Mouse (Mus musculus) forebrain, embryonic 10.5 days (tissue): ENCODE measurements around the gene 5730522E02Rik. TPM values are rescaled to one million over a fixed set of nuclear protein-coding genes. Genes with fewer than 3 reads are reported as not detected.

ENCODE experiments used
- DNase-seq: peaks from one replicate; pipeline ENCODE4 v3.0.0-alpha.2; 2017; ENCODE audit warnings: low spot score; ENCODE audit errors: extremely low spot score
- H3K27ac ChIP-seq: fragments of 300-500 bp; sonication (generic); 2 replicates; pipeline ENCODE4 v1.5.1; 2016; ENCODE audit warnings: mild to moderate bottlenecking
- H3K27me3 ChIP-seq: fragments of 300-500 bp; sonication (generic); 2 replicates; pipeline ENCODE4 v1.6.1; 2016; ENCODE audit warnings: mild to moderate bottlenecking; ENCODE audit not compliant: poor library complexity, severe bottlenecking
- H3K36me3 ChIP-seq: fragments of 300-500 bp; sonication (generic); replicated peaks from 2 replicates; pipeline ENCODE4 v1.6.1; 2016; ENCODE audit warnings: mild to moderate bottlenecking, moderate library complexity
- H3K4me1 ChIP-seq: fragments of 300-500 bp; sonication (generic); 2 replicates; pipeline ENCODE4 v1.6.1; 2016
- H3K4me3 ChIP-seq: fragments of 300-500 bp; sonication (generic); 2 replicates; pipeline ENCODE4 v1.5.1; 2016; ENCODE audit warnings: mild to moderate bottlenecking, moderate library complexity
- H3K9me3 ChIP-seq: fragments of 300-500 bp; sonication (generic); 2 replicates; pipeline ENCODE4 v1.6.1; 2016; ENCODE audit warnings: mild to moderate bottlenecking, moderate library complexity
- WGBS: fragments of 180-500 bp; shearing (Covaris S2); methylation state at CpG from one replicate; pipeline ENCODE4 v1.1.7; 2016; 5-methylcytosine and 5-hydroxymethylcytosine counted together
- polyA plus RNA-seq: library from polyadenylated mRNA; unstranded; fragments of >200 nt; fragmentation: Nextera tagmentation; extraction: Ambion mirVana; gene quantifications from 2 replicates; pipeline ENCODE4 v1.2.1, GENCODE M21; 2016

5730522E02Rik gene
- polyA plus RNA-seq, 1 experiment from 2014 or later, result 4.9 TPM

DNA sequence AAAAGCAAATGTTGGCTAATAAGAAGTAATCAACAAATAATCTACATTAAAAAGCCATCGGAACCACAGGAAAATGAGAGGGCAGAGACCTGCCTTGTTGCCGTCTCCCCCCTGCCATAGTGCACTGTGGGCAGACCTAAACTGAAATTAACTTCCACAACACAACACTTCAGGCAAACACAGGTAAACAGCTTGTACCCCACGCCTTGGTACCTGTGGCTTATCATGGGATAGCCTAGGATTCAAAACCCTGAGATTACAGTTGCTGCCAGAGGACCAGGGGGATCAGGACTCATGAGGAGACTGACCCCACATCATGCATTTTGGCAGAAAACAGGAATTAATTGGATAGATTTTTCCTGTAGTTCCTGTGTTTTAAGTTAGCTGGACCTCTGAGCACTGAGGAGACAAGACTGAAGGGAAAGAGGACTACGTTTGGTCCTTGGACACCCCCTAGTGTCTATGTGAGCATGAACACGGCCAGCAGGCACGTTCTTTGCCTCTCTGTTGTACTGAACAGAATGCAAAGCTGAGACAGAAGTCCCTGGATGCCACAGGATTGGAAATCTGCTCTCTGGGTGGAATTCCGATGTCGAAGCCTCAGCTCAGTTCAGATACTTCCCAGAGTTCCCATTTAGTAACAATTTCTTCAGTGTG, 136.8 kb downstream of the 5730522E02Rik start:
- Histone ChIP-seq H3K4me1 (peaks cover 25% of the 10 kb centered on the region), H3K27me3 (no peaks in the 10 kb centered on the region), H3K36me3 (no peaks in the 10 kb centered on the region), H3K9me3 (no peaks in the 10 kb centered on the region), H3K27ac (no peak overlapping the region), H3K4me3 (no peak overlapping the region)
- peak; percentile 21 for DNase-seq
- 48% methylated on average over 8 of the region's 8 CpGs for WGBS

DNA sequence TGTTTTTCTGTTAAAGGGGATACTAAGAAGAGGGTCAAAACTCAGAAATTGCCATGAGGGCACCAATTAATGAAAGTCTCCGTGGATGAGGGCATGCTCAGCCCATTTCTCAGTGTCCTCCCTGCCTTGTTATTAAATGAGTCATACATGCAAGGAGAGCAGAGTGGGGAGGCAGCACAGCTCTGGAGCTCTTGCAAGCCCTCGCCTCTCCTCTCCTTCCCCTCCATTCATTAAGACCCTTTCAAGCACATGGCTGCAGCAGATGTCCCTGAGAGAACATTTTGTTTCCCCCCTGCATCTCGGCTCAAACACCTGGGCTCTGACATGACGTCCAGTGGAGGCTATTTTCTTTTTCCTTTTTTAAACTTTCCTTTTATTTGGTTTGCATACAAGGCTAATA, 138.5 kb downstream of the 5730522E02Rik start:
- 54% methylated on average over 4 of the region's 4 CpGs for WGBS
- DNase-seq, result no peak
- Histone ChIP-seq H3K36me3 (no peaks in the 10 kb centered on the region), H3K27me3 (no peaks in the 10 kb centered on the region), H3K9me3 (no peaks in the 10 kb centered on the region), H3K4me3 (no peak overlapping the region), H3K4me1 (peaks cover 25% of the 10 kb centered on the region), H3K27ac (no peak overlapping the region)

DNA sequence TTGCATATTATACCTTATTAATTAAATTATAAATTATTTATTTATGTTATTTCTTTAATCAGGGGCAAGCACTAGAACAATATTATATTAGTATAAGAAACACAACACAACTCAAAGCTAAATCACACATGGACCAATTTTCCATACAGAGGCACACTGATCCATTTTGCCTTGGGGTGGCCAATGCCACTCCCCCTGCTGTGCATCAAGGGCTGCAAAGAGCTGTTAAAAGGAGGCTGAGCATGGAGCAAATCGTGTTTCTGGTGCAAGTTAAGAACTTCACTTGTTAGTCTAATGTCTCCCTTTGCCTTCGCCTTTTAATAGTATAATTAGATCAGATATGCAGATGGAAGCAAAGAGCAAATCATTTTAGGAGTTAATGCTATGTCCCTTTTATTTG, 147.3 kb downstream of the 5730522E02Rik start:
- Histone ChIP-seq H3K36me3 (no peaks in the 10 kb centered on the region), H3K27me3 (no peaks in the 10 kb centered on the region), H3K4me1 (peaks cover 29% of the 10 kb centered on the region), H3K4me3 (no peak overlapping the region), H3K9me3 (no peaks in the 10 kb centered on the region), H3K27ac (no peak overlapping the region)
- no peak for DNase-seq
- 37% methylated on average over 2 of the region's 2 CpGs for WGBS

DNA sequence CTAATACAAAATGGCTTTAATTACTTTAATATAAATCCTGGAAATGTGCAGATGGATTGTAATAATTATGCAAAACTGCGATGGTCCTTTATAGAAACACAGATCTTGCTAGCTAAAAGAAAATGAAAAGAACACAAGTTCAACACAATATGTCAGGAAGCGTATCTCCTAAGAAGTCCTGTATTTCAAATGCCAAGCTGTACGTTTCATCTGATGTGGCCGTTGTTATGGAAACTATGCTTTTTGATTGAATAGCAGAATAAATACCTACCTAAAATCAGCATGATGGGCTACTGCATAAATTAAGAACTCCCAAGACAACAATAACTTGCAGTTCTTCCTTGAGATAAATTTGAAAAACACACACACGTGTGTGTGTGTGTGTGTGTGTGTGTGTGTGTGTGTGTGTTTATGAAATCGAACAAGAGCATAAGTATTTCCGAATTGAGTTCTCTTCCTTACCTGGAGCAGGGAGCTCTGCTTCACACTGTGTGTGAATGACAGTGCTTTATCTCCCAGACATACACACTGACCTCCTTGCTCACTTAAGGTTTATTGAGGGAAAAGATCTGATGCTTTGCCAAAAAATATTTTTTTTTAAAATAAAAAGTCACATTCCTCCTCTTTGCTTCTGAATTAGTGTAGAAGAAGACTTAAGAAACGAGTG, 149.0 kb downstream of the 5730522E02Rik start:
- Histone ChIP-seq H3K36me3 (no peaks in the 10 kb centered on the region), H3K4me3 (no peak overlapping the region), H3K9me3 (no peaks in the 10 kb centered on the region), H3K27ac (no peak overlapping the region), H3K27me3 (no peaks in the 10 kb centered on the region), H3K4me1 (peaks cover 29% of the 10 kb centered on the region)
- 88% methylated on average over 8 of the region's 8 CpGs for WGBS
- DNase-seq, result no peak

DNA sequence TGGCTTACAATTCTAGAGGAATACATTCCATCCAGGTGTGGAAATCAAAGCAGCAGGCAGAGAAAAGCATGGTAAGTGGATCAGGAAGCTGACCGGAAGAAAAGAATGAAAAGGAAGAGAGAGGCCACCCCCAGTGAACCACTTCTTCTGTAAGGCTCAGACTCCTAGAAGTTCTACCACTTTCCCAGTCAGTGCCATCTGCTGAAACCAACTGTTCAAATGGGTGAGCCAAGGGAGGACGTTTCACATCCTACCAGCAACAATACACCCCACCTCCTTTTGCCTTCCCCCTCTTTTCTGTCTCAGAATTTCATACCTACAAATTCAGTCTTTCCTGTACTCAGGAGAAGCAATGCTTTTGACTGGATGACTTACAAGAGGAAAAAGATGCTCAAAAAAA, 197.0 kb downstream of the 5730522E02Rik start:
- WGBS, result 75% methylated on average over 2 of the region's 2 CpGs

DNA sequence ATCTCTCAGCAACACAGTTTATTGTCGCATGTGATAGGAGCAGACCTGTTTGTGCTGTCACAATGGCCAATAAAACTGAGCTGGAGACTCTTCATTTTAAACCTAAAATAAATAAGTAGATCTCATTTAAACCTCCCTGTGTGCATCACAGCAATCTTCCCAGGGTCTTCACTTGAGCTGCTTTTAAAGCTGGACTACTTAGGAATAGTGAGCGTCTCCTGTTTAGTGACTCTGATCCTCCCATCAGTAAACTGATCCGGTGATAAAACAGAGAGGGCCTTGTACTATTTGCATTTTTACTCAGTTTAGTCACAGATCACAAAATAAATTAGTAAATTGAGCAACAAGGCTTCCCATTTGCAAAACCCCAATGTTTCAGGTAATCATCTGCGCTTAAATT, 206.5 kb downstream of the 5730522E02Rik start:
- Histone ChIP-seq H3K27ac (no peak overlapping the region), H3K9me3 (no peaks in the 10 kb centered on the region), H3K4me1 (peaks cover 8% of the 10 kb centered on the region; the same call in 1 of the 2 replicates), H3K4me3 (no peak overlapping the region), H3K27me3 (no peaks in the 10 kb centered on the region), H3K36me3 (no peaks in the 10 kb centered on the region)
- no peak for DNase-seq
- WGBS, result 76% methylated on average over 4 of the region's 4 CpGs

More for the DNA sequence above, 197.0 kb downstream of the 5730522E02Rik start:
- H3K27ac ChIP-seq, result no peak overlapping the region
- DNase-seq, result no peak
- no peaks in the 10 kb centered on the region for H3K27me3 ChIP-seq
- no peak overlapping the region for H3K4me3 ChIP-seq
- no peaks in the 10 kb centered on the region for H3K36me3 ChIP-seq
- H3K9me3 ChIP-seq, result no peaks in the 10 kb centered on the region
- no peaks in the 10 kb centered on the region for H3K4me1 ChIP-seq

DNA sequence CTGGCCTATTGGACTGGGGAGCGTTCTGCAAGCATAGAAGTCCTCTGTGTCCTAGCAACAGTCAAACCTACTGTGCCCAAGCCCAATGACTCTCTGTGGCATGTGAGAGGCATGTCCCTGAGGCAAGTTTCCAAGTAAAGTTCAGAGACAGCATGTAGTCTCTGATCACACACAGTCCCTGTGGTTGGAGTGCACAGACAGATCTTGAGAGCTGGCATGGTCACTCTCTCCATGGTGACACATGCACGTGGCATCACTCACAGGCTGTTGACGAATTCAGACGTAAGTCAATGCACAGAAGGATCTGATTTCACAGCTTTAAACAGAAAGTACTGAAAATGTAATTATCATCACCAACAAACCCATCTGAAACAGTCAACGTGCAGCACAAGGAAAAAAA, 210.8 kb downstream of the 5730522E02Rik start:
- no peak overlapping the region for H3K27ac ChIP-seq

DNA sequence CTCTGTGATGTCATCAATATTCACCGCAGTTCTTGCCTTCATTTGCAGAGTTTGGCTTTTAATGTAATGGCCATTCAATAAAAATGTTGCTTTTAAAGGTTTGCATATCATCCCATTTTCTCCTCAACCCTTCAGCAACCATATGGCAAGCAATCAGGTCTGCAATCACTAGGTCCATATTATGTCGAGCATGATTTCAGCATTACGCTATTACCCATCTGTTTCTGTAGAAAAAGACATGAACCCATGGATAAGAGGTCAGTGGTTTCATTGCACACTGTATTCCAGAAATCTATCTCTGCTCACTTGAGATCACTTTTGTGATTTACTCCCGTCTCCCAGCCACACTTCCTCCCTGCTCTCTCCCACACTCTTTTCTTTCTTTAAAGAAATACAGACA, 213.1 kb downstream of the 5730522E02Rik start:
- Histone ChIP-seq H3K36me3 (no peaks in the 10 kb centered on the region), H3K27me3 (no peaks in the 10 kb centered on the region), H3K9me3 (no peaks in the 10 kb centered on the region), H3K4me3 (no peak overlapping the region), H3K4me1 (peaks cover 14% of the 10 kb centered on the region; the same call in 1 of the 2 replicates), H3K27ac (no peak overlapping the region)
- 89% methylated on average over 4 of the region's 4 CpGs for WGBS
- no peak for DNase-seq

More for the DNA sequence above, 210.8 kb downstream of the 5730522E02Rik start:
- Histone ChIP-seq H3K4me1 (peaks cover 8% of the 10 kb centered on the region; the same call in 1 of the 2 replicates), H3K9me3 (no peaks in the 10 kb centered on the region), H3K36me3 (no peaks in the 10 kb centered on the region), H3K27me3 (no peaks in the 10 kb centered on the region), H3K4me3 (no peak overlapping the region)
- 80% methylated on average over 5 of the region's 5 CpGs for WGBS
- no peak for DNase-seq

DNA sequence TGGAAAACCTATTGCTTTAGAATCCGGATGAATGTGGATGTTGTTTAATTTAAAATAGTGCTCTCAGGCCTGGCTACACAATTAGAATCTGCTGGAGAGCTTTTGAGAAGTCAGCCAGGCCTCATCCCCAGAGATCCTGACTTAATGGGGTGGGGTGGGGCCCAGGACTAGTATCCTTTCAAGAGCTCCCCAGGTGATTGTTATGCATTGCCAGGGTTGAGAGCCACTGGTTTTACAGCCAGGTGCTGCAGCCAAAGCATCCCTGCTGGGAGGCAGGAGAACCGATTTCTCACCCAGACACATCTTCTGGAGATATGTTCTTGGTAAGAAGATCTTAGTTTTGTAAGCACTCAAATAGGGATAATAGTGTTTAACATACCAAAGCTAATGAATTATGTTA, 216.4 kb downstream of the 5730522E02Rik start:
- H3K36me3 ChIP-seq, result no peaks in the 10 kb centered on the region
- H3K4me1 ChIP-seq, result peaks cover 7% of the 10 kb centered on the region; the same call in 1 of the 2 replicates
- H3K4me3 ChIP-seq, result no peak overlapping the region
- H3K9me3 ChIP-seq, result no peaks in the 10 kb centered on the region
- no peak for DNase-seq
- 12% methylated on average over 2 of the region's 2 CpGs for WGBS
- H3K27ac ChIP-seq, result no peak overlapping the region
- no peaks in the 10 kb centered on the region for H3K27me3 ChIP-seq

DNA sequence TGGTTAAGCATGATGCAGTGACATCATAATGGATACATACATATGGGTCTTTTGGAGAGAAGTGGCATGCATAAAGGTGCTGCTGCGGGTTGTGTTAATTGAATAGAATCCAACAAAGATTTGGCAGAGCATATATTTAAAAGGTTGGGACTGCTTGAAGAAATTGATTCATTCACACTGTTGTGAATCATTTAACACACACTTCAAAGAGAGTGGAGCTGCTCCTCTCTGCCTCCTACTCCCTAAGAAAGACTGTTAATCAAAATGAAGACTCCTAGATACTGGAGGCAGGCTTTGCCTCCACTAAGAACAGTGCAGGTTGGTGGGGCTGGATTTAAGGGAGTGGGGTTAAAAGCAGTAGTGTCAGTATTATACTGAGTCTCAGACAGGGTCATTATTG, 218.3 kb downstream of the 5730522E02Rik start:
- DNase-seq, result no peak
- Histone ChIP-seq H3K27ac (no peak overlapping the region), H3K27me3 (no peaks in the 10 kb centered on the region), H3K4me3 (no peak overlapping the region), H3K9me3 (no peaks in the 10 kb centered on the region), H3K4me1 (peaks cover 7% of the 10 kb centered on the region; the same call in 1 of the 2 replicates), H3K36me3 (no peaks in the 10 kb centered on the region)
- WGBS, result 100% methylated on average over 1 of the region's 1 CpGs

DNA sequence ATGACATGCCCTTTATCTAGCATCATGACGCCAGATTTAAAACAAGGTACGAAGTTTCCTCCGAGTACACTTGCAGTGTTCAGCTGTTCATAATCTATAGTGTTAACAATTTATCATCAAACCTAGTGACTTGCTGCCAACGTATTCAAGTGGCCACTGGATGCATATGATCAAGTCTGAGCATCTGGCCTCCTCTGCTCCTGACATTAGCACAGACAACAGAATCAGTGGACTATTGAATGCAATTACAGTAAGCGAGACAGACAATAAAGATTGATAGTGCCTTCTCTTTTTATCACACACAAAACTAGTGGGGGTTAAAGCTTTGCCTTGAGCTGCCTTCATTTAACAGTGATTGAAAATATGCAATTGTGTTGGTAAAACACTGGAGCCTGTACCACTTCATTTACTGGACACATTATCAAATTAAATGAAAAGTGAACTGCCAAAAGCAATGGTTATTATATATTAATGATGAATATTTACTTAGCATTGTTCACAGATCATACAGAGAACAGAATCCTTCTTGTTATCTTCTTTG, 231.8 kb downstream of the 5730522E02Rik start:
- H3K27ac ChIP-seq, result no peak overlapping the region
- H3K36me3 ChIP-seq, result no peaks in the 10 kb centered on the region
- H3K4me3 ChIP-seq, result no peak overlapping the region
- WGBS, result 87% methylated on average over 5 of the region's 5 CpGs
- no peaks in the 10 kb centered on the region for H3K4me1 ChIP-seq
- no peaks in the 10 kb centered on the region for H3K27me3 ChIP-seq
- H3K9me3 ChIP-seq, result no peaks in the 10 kb centered on the region
- no peak for DNase-seq

DNA sequence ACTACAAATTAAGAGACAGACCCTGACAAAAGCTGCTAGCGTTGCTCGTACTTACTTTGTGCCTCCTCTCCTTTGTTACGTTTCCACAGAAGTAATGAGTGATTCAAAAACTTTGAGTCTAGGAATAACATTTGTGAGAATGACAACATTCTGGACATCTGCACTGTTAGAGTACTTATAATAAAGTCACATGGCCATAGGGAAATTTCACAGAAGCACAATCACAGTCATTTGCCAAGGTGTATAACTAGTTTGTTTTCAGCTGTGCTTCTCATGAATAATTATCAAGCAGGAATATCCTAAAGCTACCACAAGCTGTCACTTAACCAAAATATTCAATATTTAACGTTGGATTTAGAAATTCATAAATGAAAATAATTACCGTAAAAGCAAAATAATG, 269.1 kb downstream of the 5730522E02Rik start:
- no peaks in the 10 kb centered on the region for H3K27me3 ChIP-seq
- H3K4me1 ChIP-seq, result peaks cover 4% of the 10 kb centered on the region; the same call in 1 of the 2 replicates
- H3K36me3 ChIP-seq, result no peaks in the 10 kb centered on the region
- no peak overlapping the region for H3K27ac ChIP-seq
- H3K9me3 ChIP-seq, result no peaks in the 10 kb centered on the region
- H3K4me3 ChIP-seq, result no peak overlapping the region
- no peak for DNase-seq
- 89% methylated on average over 5 of the region's 5 CpGs for WGBS

DNA sequence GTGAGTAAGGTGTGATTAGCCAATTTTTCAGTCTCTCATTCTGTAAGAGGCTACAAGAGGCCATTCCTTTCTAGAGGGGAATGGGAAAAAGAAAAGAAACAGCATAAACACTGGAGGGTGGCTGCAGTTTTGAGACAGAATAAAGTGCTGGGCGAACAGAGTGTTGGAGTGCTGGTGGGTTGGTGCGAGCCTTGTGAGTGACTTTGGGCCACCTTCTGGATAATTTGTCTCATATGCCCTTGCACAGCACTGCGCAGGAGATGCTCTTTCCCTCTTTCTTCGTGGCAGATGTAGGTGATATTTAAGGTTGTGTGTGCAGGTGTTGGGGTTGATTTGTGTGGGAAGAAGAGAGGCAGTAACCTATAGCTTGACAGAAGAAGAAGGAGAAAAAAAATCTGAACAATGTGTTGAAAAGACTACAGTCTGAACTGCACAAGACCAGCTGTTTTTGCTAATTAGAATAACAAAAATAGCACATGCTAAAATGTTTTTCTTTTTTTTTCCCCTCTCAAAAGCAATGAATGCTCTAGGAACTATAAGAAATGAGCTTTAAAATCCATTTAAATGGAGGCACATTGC, 269.8 kb downstream of the 5730522E02Rik start:
- Histone ChIP-seq H3K4me3 (no peak overlapping the region), H3K27ac (no peak overlapping the region), H3K9me3 (no peaks in the 10 kb centered on the region), H3K27me3 (no peaks in the 10 kb centered on the region), H3K36me3 (no peaks in the 10 kb centered on the region), H3K4me1 (peaks cover 4% of the 10 kb centered on the region; the same call in 1 of the 2 replicates)
- DNase-seq, result no peak
- 81% methylated on average over 4 of the region's 4 CpGs for WGBS
